Mouse (Mus musculus) layer of hippocampus, postnatal 25 days (tissue): ENCODE results near the gene Vps13d. TPM values are rescaled to one million over a fixed set of nuclear protein-coding genes. Genes with fewer than 3 reads are reported as not detected.

Experiments
- DNase-seq, 2 experiments: peaks; one replicate each; pipeline ENCODE4 v3.0.0; 2022; ENCODE audit warnings: mixed read lengths in 2 of 2, low spot score in 1 of 2; ENCODE audit errors: extremely low spot score in 1 of 2
- total RNA-seq, 2 experiments: library from RNA; stranded (reverse); gene quantifications; 2 replicates each; pipeline ENCODE4 v1.2.3; 2021

Gene Vps13d
- total RNA-seq, 2 experiments from 2014 or later, result 60.5 to 66.0 TPM

- DNase-seq, result no peak
Measured at GRCm38 (mm10) chr4:144955863-144956262, 238.9 kb downstream of the Vps13d start.

- DNase-seq, result no peak
Measured at GRCm38 (mm10) chr4:144953421-144953820, 241.4 kb downstream of the Vps13d start.

GRCm38 (mm10) chr4:144951859-144952258 is 242.9 kb downstream of the Vps13d start:
- no peak for DNase-seq

- DNase-seq, result no peak
Measured at GRCm38 (mm10) chr4:144950883-144951282, 243.9 kb downstream of the Vps13d start.

- no peak for DNase-seq
Measured at GRCm38 (mm10) chr4:144950327-144950711, 244.5 kb downstream of the Vps13d start.

GRCm38 (mm10) chr4:144949441-144950326 is 245.1 kb downstream of the Vps13d start:
- DNase-seq, result no peak

- DNase-seq, result no peak
Measured at GRCm38 (mm10) chr4:144947738-144948390, 246.9 kb downstream of the Vps13d start.

- DNase-seq, result no peak
Measured at GRCm38 (mm10) chr4:144943273-144943672, 251.5 kb downstream of the Vps13d start.

- DNase-seq, result no peak
Measured at GRCm38 (mm10) chr4:144942433-144942832, 252.4 kb downstream of the Vps13d start.

- no peak for DNase-seq
Measured at GRCm38 (mm10) chr4:144940796-144941462, 253.9 kb downstream of the Vps13d start.

GRCm38 (mm10) chr4:144939847-144940411 is 254.9 kb downstream of the Vps13d start:
- DNase-seq, result no peak

- DNase-seq, result no peak
Measured at GRCm38 (mm10) chr4:144936563-144937154, 258.1 kb downstream of the Vps13d start.

- DNase-seq, result no peak
Measured at GRCm38 (mm10) chr4:144934501-144934900, 260.3 kb downstream of the Vps13d start.

GRCm38 (mm10) chr4:144931167-144931566 is 263.6 kb downstream of the Vps13d start:
- no peak for DNase-seq

- peak in 1 of 2 experiments; percentile 19 for DNase-seq
Measured at GRCm38 (mm10) chr4:144930366-144930765, 264.4 kb downstream of the Vps13d start.

GRCm38 (mm10) chr4:144929811-144930221 is 265.0 kb downstream of the Vps13d start:
- DNase-seq, result peak in 1 of 2 experiments; percentile 60

GRCm38 (mm10) chr4:144928693-144929436 is 265.9 kb downstream of the Vps13d start:
- no peak for DNase-seq
